Mouse (Mus musculus) embryonic facial prominence, embryonic 14.5 days (tissue): ENCODE measurements around the gene Naa38. TPM values are rescaled to one million over a fixed set of nuclear protein-coding genes. Genes with fewer than 3 reads are reported as not detected.

Source experiments
- ATAC-seq: fragments of 200-750 bp; cut with Nextera tagmentation; 2 replicates; pipeline ENCODE4 v1.8.0; 2017; ENCODE audit warnings: low read depth, moderate number of reproducible peaks, moderate TSS enrichment
- DNase-seq: peaks from one replicate; pipeline ENCODE4 v3.0.0-alpha.2; 2015; ENCODE audit warnings: low spot score
- H3K27ac ChIP-seq: fragments of 300-500 bp; sonication (generic); replicated peaks from 2 replicates; pipeline ENCODE4 v1.5.1; 2014; ENCODE audit warnings: low read depth, mild to moderate bottlenecking, low read length, moderate library complexity
- H3K27me3 ChIP-seq: fragments of 300-500 bp; sonication (generic); replicated peaks from 2 replicates; pipeline ENCODE4 v1.6.1; 2014; ENCODE audit warnings: low read length; ENCODE audit not compliant: control insufficient read depth, insufficient read depth
- H3K36me3 ChIP-seq: fragments of 300-500 bp; sonication (generic); 2 replicates; pipeline ENCODE4 v1.6.1; 2014; ENCODE audit warnings: low read length, mixed read lengths; ENCODE audit not compliant: control insufficient read depth, insufficient read depth
- H3K4me1 ChIP-seq: fragments of 300-500 bp; sonication (generic); 2 replicates; pipeline ENCODE4 v1.6.1; 2014; ENCODE audit warnings: antibody characterized with exemption, low read length; ENCODE audit not compliant: control insufficient read depth, insufficient read depth
- H3K4me2 ChIP-seq: fragments of 300-500 bp; sonication (generic); 2 replicates; pipeline ENCODE4 v1.6.1; 2014; ENCODE audit warnings: low read depth, mild to moderate bottlenecking, low read length, moderate library complexity, mixed read lengths
- H3K4me3 ChIP-seq: fragments of 300-500 bp; sonication (generic); 2 replicates; pipeline ENCODE4 v1.5.1; 2014; ENCODE audit warnings: low read depth, mild to moderate bottlenecking, low read length
- H3K9ac ChIP-seq: fragments of 300-500 bp; sonication (generic); 2 replicates; pipeline ENCODE4 v1.6.1; 2014; ENCODE audit warnings: low read depth, mild to moderate bottlenecking, low read length, moderate library complexity, mixed read lengths
- H3K9me3 ChIP-seq: fragments of 300-500 bp; sonication (generic); 2 replicates; pipeline ENCODE4 v1.6.1; 2016; ENCODE audit warnings: low read length; ENCODE audit not compliant: control insufficient read depth
- WGBS: fragments of 180-500 bp; shearing (Covaris S2); extraction: QIAGEN DNeasy Blood & Tissue Kit; methylation state at CpG from one replicate; pipeline ENCODE4 v1.1.7; 2014; 5-methylcytosine and 5-hydroxymethylcytosine counted together
- polyA plus RNA-seq: library from polyadenylated mRNA; unstranded; fragments of >200 nt; fragmentation: Nextera tagmentation; extraction: Ambion mirVana; gene quantifications from 2 replicates; pipeline ENCODE4 v1.2.1, GENCODE M21; 2014

The Naa38 gene
- polyA plus RNA-seq, 1 experiment from 2014 or later = 177 TPM

DNA sequence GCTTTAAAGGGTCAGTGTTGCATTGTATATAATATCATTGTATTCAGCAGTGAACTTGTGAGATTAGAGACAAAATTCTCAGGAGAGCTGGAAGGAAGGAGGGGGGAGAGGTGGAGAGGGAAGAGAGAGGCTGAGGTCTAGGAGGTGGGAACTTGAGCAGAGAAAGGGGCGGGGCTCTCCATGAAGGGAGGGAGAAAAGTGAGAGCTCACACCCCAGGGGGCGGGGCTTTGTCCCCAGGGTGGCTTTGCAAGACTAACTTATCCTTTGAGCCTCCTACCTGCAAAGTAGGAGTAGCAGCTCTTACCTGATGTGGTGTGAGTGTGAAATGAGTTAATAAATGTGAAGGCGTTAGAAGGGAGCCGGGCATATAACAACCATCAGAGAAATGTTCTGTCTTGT is 33.5 kb downstream of the Naa38 start:
- DNase-seq (peak; percentile 91), ATAC-seq (peak; percentile 20; the same call in 1 of the 2 replicates)
- Histone ChIP-seq H3K4me2 (no peak overlapping the region), H3K4me1 (0 out of 2 replicates have a peak, but pooled peaks cover 10% of the 10 kb centered on the region), H3K9ac (no peak overlapping the region), H3K4me3 (no peak overlapping the region), H3K9me3 (no peaks in the 10 kb centered on the region), H3K27ac (0 out of 2 replicates have a peak overlapping the region, but pooled peaks have one; percentile 19), H3K27me3 (no peaks in the 10 kb centered on the region), H3K36me3 (no peaks in the 10 kb centered on the region)
- whole genome bisulfite sequencing = 19% methylated on average over 4 of the region's 4 CpGs

DNA sequence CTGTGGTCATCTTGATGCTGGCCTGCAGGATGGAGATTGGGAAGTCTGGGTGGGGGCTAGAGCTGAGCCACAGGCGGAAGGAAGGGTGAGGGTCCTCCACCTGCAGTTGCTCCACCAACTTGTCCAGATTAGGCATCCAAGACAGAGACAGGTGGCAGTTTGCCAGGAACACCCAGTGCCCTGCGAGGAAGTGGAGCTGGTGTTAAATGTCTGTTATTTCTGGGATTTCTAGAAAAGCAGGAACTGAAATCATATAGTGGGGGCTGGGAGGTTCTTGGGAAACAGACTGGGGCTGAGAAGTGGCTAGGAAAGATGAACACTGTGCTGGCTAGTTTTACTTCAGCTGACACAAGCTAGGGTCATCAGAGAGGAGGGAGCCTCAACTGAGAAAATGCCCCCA is 34.0 kb downstream of the Naa38 start:
- ATAC-seq (no peak; the same call in 1 of the 2 replicates), DNase-seq (peak; percentile 73)
- WGBS = 28% methylated on average over 2 of the region's 2 CpGs
- Histone ChIP-seq H3K36me3 (no peaks in the 10 kb centered on the region), H3K9ac (no peak overlapping the region), H3K4me2 (no peak overlapping the region), H3K27ac (0 out of 2 replicates have a peak overlapping the region, but pooled peaks have one; percentile 19), H3K4me1 (0 out of 2 replicates have a peak, but pooled peaks cover 10% of the 10 kb centered on the region), H3K4me3 (no peak overlapping the region), H3K9me3 (no peaks in the 10 kb centered on the region), H3K27me3 (no peaks in the 10 kb centered on the region)

DNA sequence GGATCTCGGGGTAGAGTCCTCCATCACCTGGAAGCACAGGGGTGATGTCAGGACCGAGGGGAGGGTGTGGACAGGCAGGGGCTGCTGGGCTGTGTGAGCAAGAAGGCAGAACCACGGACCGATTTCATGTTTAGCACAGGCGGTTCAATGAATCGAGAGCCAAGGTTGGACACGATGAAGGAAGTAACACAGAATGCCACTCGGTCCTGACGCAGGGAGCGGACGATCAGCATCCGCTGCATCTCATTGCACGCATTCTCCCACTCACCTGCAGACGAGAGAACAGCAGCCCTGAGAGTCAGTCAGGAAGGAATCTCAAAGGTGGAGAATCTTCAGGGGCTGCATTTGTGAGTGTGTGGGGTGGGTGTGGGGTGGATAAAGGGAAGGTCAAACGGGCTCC is 35.3 kb downstream of the Naa38 start:
- no peak overlapping the region for H3K9ac ChIP-seq
- 88% methylated on average over 15 of the region's 15 CpGs for WGBS
- DNase-seq = no peak
- H3K27me3 ChIP-seq = no peaks in the 10 kb centered on the region
- H3K9me3 ChIP-seq = no peaks in the 10 kb centered on the region
- H3K27ac ChIP-seq = no peak overlapping the region
- 0 out of 2 replicates have a peak, but pooled peaks cover 10% of the 10 kb centered on the region for H3K4me1 ChIP-seq
- no peak overlapping the region for H3K4me3 ChIP-seq
- H3K4me2 ChIP-seq = no peak overlapping the region
- H3K36me3 ChIP-seq = no peaks in the 10 kb centered on the region
- ATAC-seq = no peak

DNA sequence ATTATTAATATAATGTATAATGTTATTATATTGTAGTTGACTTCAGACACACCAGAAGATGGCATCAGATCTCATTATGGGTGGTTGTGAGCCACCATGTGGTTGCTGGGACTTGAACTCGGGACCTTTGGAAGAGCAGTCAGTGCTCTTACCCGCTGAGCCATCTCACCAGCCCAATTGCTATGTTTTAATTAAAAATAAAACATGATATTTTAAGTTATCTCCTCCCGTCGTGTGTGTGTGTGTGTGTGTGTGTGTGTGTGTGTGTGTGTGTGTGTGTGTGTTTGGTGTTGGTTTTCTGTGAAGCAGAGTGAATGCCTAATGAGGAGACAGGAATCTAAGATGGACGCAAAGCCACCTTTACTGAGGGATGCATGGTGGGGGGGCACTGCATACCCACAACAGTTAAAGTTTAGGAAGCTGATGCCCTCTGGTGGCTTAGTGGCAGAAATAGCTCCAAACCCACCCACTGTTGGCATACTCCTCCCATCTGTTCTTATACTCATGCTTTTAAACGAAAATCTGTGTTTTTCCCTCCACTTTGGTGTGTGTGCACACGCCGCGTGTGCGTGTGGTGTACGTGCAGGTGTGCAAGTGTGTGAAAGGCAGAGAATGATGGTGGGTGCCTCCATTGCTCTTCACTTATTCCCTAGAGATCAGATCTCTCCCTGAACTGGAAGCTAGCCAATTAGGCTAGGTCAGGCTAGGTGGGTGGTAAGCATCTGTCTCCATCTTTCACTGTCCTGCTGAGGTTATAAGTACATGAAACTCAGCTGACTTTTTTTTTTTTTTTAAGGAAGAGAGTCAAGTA is 36.7 kb downstream of the Naa38 start:
- H3K4me3 ChIP-seq = no peak overlapping the region
- H3K27ac ChIP-seq = no peak overlapping the region
- H3K4me1 ChIP-seq = 0 out of 2 replicates have a peak, but pooled peaks cover 10% of the 10 kb centered on the region
- DNase-seq (peak; percentile 95), ATAC-seq (peak; percentile 77)
- no peaks in the 10 kb centered on the region for H3K27me3 ChIP-seq
- no peaks in the 10 kb centered on the region for H3K36me3 ChIP-seq
- H3K4me2 ChIP-seq = peak overlapping the region; percentile 30
- H3K9ac ChIP-seq = no peak overlapping the region
- 31% methylated on average over 11 of the region's 11 CpGs for WGBS
- no peaks in the 10 kb centered on the region for H3K9me3 ChIP-seq

DNA sequence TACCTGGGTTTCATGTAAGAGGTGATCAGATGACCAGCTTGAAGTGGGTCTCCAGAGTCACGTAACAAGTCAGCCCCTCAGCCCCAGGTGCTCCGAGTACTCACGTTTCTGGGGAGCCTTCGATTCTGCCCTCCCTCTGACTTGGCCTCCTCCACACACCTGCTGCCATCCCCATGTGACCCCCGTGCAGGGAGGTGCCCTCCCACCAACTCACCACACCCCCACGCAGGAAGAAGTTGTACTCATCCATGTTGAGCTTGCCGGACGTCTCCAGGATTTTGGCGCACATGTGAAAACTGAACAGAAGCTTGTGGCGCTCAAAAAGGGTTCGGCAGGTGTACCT is 37.3 kb downstream of the Naa38 start:
- DNase-seq (no peak), ATAC-seq (no peak)
- no peaks in the 10 kb centered on the region for H3K27me3 ChIP-seq
- no peak overlapping the region for H3K27ac ChIP-seq
- WGBS = 55% methylated on average over 11 of the region's 11 CpGs
- H3K9me3 ChIP-seq = no peaks in the 10 kb centered on the region
- H3K9ac ChIP-seq = no peak overlapping the region
- no peaks in the 10 kb centered on the region for H3K36me3 ChIP-seq
- no peak overlapping the region for H3K4me3 ChIP-seq
- H3K4me2 ChIP-seq = no peak overlapping the region
- 0 out of 2 replicates have a peak, but pooled peaks cover 10% of the 10 kb centered on the region for H3K4me1 ChIP-seq

DNA sequence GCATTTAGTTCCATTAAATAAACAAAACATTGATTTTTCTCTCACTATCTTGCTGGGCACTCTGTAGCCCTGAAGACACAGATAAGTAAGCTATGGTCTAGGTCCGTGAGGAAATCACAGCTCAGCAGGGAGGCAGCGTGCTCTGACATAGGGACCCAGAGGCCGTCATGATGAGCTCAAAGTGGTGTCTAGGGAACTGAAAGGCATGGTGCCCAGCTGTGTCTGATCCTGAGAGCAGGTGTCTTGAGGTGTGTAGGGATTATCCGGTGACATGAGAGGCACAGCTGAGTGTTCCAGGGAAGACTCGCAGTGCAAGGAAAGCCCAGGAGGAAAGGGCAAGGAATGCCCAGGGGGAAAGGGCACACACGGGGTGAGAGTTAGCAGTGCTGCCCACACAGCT is 37.9 kb downstream of the Naa38 start:
- Histone ChIP-seq H3K36me3 (no peaks in the 10 kb centered on the region), H3K4me1 (0 out of 2 replicates have a peak, but pooled peaks cover 10% of the 10 kb centered on the region), H3K9ac (no peak overlapping the region), H3K27ac (no peak overlapping the region), H3K4me3 (no peak overlapping the region), H3K27me3 (no peaks in the 10 kb centered on the region), H3K4me2 (no peak overlapping the region), H3K9me3 (no peaks in the 10 kb centered on the region)
- DNase-seq (peak; percentile 44), ATAC-seq (peak; percentile 50; the same call in 1 of the 2 replicates)
- 54% methylated on average over 6 of the region's 6 CpGs for WGBS

DNA sequence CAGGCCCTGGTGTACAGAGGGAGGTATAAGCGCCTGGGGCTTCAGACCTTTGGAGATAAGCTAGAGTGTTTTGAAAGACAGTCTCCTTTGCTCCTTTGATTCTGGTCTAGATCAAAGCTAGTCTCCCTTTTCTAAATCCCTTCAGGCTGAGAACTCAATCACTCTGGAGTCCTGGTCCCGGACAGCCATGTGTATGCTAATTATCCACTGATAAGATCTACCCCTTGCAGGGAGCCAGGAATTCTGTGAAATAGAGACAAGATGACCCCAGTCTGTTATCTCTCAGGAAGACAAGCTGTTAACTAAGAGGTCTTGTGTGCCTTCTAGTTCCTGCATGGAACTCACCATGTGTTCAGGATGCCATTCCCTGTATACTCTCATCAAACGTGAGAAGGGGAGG is 42.0 kb downstream of the Naa38 start:
- H3K4me2 ChIP-seq = no peak overlapping the region
- H3K27me3 ChIP-seq = no peaks in the 10 kb centered on the region
- H3K36me3 ChIP-seq = no peaks in the 10 kb centered on the region
- WGBS = 31% methylated on average over 3 of the region's 3 CpGs
- H3K9ac ChIP-seq = no peak overlapping the region
- no peaks in the 10 kb centered on the region for H3K9me3 ChIP-seq
- H3K27ac ChIP-seq = no peak overlapping the region
- no peak for ATAC-seq
- no peak for DNase-seq
- no peak overlapping the region for H3K4me3 ChIP-seq
- H3K4me1 ChIP-seq = 0 out of 2 replicates have a peak, but pooled peaks cover 2% of the 10 kb centered on the region

DNA sequence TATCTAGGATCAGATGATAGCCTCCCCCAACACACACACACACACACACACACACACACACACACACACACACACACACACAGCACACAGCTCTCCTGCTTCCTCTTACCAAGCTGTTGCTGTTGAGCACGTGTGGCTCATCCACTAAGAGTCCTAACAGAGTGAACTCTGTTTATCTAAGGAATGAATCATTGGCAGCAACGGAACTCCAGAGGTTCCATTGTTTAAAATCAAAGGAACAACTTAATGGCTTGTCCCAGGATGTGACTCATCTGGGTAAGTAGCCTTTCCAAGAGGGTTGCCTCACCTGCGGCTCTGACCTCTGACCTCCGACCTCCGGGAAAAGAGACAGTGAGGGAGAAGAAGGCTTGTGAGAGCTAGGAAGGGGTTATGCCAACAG is 48.0 kb downstream of the Naa38 start:
- H3K27me3 ChIP-seq = no peaks in the 10 kb centered on the region
- 28% methylated on average over 5 of the region's 5 CpGs for WGBS
- no peaks in the 10 kb centered on the region for H3K36me3 ChIP-seq
- H3K9me3 ChIP-seq = no peaks in the 10 kb centered on the region
- no peak for ATAC-seq
- no peak overlapping the region for H3K4me3 ChIP-seq
- no peaks in the 10 kb centered on the region for H3K4me1 ChIP-seq
- DNase-seq = peak; percentile 69
- no peak overlapping the region for H3K27ac ChIP-seq
- H3K4me2 ChIP-seq = no peak overlapping the region
- no peak overlapping the region for H3K9ac ChIP-seq
